Mouse (Mus musculus): ENCODE data around the gene Krt27.

DNA sequence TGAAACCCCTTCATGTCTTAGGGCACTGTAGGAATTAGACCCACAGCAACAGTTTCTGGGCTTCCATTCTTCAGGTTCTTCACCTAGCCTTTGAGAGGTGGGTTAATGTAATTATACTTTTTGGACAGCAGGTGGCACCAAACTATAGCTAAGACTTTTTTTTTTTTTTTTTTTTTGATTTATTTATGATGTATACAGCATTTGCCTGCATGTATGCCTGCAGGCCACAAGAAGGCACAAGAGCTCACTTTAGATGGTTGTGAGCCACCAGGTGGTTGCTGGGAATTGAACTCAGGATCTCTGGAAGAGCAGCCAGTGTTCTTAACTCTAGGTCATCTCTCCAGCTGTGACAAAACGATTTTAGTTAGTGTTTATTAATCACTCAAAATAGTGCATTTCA, 40.0 kb downstream of the Krt27 start:
- no peak for TF ChIP-seq JUND (conservative IDR thresholded peaks at IDR 0.05; ENCODE audit: low read depth, low read length)
- peak; percentile 64 to 83 for TF ChIP-seq CTCF (conservative IDR thresholded peaks at IDR 0.05 in 1 of 2, IDR thresholded peaks at IDR 0.05 in 1 of 2; ENCODE audit: low read depth in 2 of 2, low read length in 2 of 2)
- no peak for TF ChIP-seq CHD2 (IDR thresholded peaks at IDR 0.05; ENCODE audit: low read length)
- TF ChIP-seq CHD1 (IDR thresholded peaks at IDR 0.05; ENCODE audit: low read depth, low read length) = no peak
- TF ChIP-seq POLR2AphosphoS2 (IDR thresholded peaks at IDR 0.05; ENCODE audit: low read depth, low read length) = no peak
- TF ChIP-seq TCF12 (IDR thresholded peaks at IDR 0.05; ENCODE audit: low read depth, low read length) = no peak
